Mouse (Mus musculus) liver, postnatal 0 days (tissue): ENCODE results near the gene Ccdc159.

Source experiments
- CTCF ChIP-seq: sonication (generic); IDR thresholded peaks from 2 replicates; pipeline ENCODE4 v1.5.1; 2016; ENCODE audit warnings: antibody characterized with exemption, low read depth
- EP300 ChIP-seq: IDR thresholded peaks from 2 replicates; pipeline ENCODE4 v1.6.1; 2016; ENCODE audit warnings: antibody characterized with exemption, low read depth, mild to moderate bottlenecking

GRCm38 (mm10) chr9:21926155-21926554 is 1.1 kb upstream of the Ccdc159 start:
- no peak for TF ChIP-seq CTCF
- no peak for TF ChIP-seq EP300
